In the genomic region with DNA sequence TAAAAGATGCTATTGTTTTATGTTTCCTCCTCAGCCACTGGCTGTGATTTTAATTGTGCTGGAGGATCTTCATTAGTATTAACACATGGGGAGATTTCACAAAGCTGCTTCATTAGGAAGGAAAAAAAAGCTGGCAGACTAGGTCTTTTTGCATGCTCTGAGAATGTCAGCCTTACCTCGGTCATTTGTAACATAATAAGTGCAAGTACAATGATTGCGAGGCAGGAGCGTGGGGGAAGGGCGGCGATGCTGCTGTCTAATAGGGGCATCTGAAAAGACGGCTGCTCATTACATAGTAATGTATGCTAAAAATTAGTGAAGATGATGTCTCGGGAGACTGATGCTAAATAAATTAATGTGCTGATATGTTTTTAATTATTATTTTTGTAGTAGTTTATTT, we compare ENCODE assay signal across 8 mouse cellular contexts.
DNase-seq lines count a peak whose midpoint lies in the region; ATAC-seq lines count a peak whose summit lies in the region.

No protein-coding gene starts in this region.

- H3K36me3 ChIP-seq in heart, embryonic 13.5 days: no peaks in the 10 kb centered on the region
- no peaks in the 10 kb centered on the region for H3K36me3 ChIP-seq in limb, embryonic 12.5 days
- no peaks in the 10 kb centered on the region for H3K36me3 ChIP-seq in stomach, embryonic 16.5 days (ENCODE audit: control insufficient read depth, insufficient read depth, low read length)

- peak overlapping the region; percentile 85 for H3K4me3 ChIP-seq in heart, embryonic 13.5 days
- H3K4me3 ChIP-seq in limb, embryonic 12.5 days (replicated peaks): peak overlapping the region; percentile 17
- no peak overlapping the region for H3K4me3 ChIP-seq in stomach, embryonic 16.5 days (replicated peaks; ENCODE audit: low read length)

- H3K4me2 ChIP-seq in heart, embryonic 13.5 days: peak overlapping the region; percentile 77
- peak overlapping the region; percentile 63 for H3K4me2 ChIP-seq in limb, embryonic 12.5 days
- peak overlapping the region; percentile 31; the same call in 1 of the 2 replicates for H3K4me2 ChIP-seq in stomach, embryonic 16.5 days (ENCODE audit: low read depth, low read length)

- H3K9ac ChIP-seq in heart, embryonic 13.5 days: peak overlapping the region; percentile 0; the same call in 1 of the 2 replicates
- H3K9ac ChIP-seq in limb, embryonic 12.5 days (replicated peaks): no peak overlapping the region
- H3K9ac ChIP-seq in stomach, embryonic 16.5 days (ENCODE audit: low read length): no peak overlapping the region

- no peaks in the 10 kb centered on the region for H3K9me3 ChIP-seq in heart, embryonic 13.5 days
- no peaks in the 10 kb centered on the region for H3K9me3 ChIP-seq in limb, embryonic 12.5 days
- H3K9me3 ChIP-seq in stomach, embryonic 16.5 days (replicated peaks; ENCODE audit: control insufficient read depth, low read length): no peaks in the 10 kb centered on the region

- no peak for ATAC-seq in heart, embryonic 13.5 days (ENCODE audit: extremely low read depth, insufficient number of reproducible peaks, low FRiP score, low TSS enrichment)
- ATAC-seq in limb, embryonic 12.5 days (ENCODE audit: insufficient number of reproducible peaks, insufficient read depth, low FRiP score, low TSS enrichment, low read depth): no peak
- no peak for ATAC-seq in stomach, embryonic 16.5 days (ENCODE audit: insufficient read depth, low FRiP score)

- H3K27me3 ChIP-seq in heart, embryonic 13.5 days (replicated peaks): no peaks in the 10 kb centered on the region
- H3K27me3 ChIP-seq in limb, embryonic 12.5 days: no peaks in the 10 kb centered on the region
- H3K27me3 ChIP-seq in stomach, embryonic 16.5 days (ENCODE audit: control insufficient read depth, insufficient read depth, low read length): no peaks in the 10 kb centered on the region

- peaks cover 20% of the 10 kb centered on the region for H3K4me1 ChIP-seq in heart, embryonic 13.5 days
- peaks cover 20% of the 10 kb centered on the region for H3K4me1 ChIP-seq in limb, embryonic 12.5 days (replicated peaks)
- H3K4me1 ChIP-seq in stomach, embryonic 16.5 days (ENCODE audit: control insufficient read depth, insufficient read depth, low read length): peaks cover 7% of the 10 kb centered on the region

- WGBS in heart, embryonic 13.5 days: 27% methylated on average over 7 of the region's 7 CpGs
- 12% methylated on average over 7 of the region's 7 CpGs for WGBS in limb, embryonic 12.5 days
- 52% methylated on average over 7 of the region's 7 CpGs for WGBS in stomach, embryonic 16.5 days

- peak; percentile 29 for DNase-seq in gastrocnemius, adult 18-20 months (ENCODE audit: low spot score)
- no peak for DNase-seq in gastrocnemius, postnatal 25 days
- DNase-seq in adrenal gland, postnatal 25 days: peak; percentile 33
- no peak for DNase-seq in natural killer cell, adult 2 months (ENCODE audit: low spot score in 2 of 2)
- no peak for DNase-seq in frontal cortex, postnatal 25 days (ENCODE audit: low spot score in 2 of 2)

- no peak overlapping the region for H3K27ac ChIP-seq in heart, embryonic 13.5 days (replicated peaks)
- H3K27ac ChIP-seq in limb, embryonic 12.5 days: no peak overlapping the region
- H3K27ac ChIP-seq in stomach, embryonic 16.5 days (ENCODE audit: low read length): no peak overlapping the region

Comparison
In these comparisons a context has a peak if more than half of its experiments do, and no peak if none do; other contexts are left out.
1. DNase-seq: peak in gastrocnemius, adult 18-20 months (single experiment) and adrenal gland, postnatal 25 days (single experiment); none in gastrocnemius, postnatal 25 days (single experiment), natural killer cell, adult 2 months (0 of 2) and frontal cortex, postnatal 25 days (0 of 2).
2. Peak in every context shown above with its lines, with median percentiles within 50 percentile points of each other: H3K4me2 ChIP-seq.